Mouse (Mus musculus): Measurements from ENCODE around the gene Rps26. TPM values are rescaled to one million over a fixed set of nuclear protein-coding genes. Genes with fewer than 3 reads are reported as not detected.
"Not testable (repeated sequence)": the region's sequence is repeated elsewhere in the genome, so short reads cannot be mapped to it uniquely, and the experiment has no call there.

Rps26 gene
- polyA plus RNA-seq, 1 experiment from 2014 or later: 352 TPM

GRCm38 (mm10) chr10:128637011-128637410 lies 10.5 kb upstream of the Rps26 start:
- H3K4me2 ChIP-seq: peak overlapping the region; percentile 44
- ATAC-seq (ENCODE audit: insufficient read depth): no peak
- H3K9me3 ChIP-seq (replicated peaks): no peaks in the 10 kb centered on the region
- peaks cover 61% of the 10 kb centered on the region for H3K27me3 ChIP-seq
- no peaks in the 10 kb centered on the region for H3K36me3 ChIP-seq (replicated peaks)
- H3K27ac ChIP-seq (replicated peaks): no peak overlapping the region
- no peak overlapping the region for H3K4me3 ChIP-seq (replicated peaks)
- peaks cover 35% of the 10 kb centered on the region for H3K4me1 ChIP-seq (replicated peaks)
- no peak overlapping the region for H3K9ac ChIP-seq
- 10% methylated on average over 11 of the region's 11 CpGs for WGBS (ENCODE audit: insufficient replicate concordance)

GRCm38 (mm10) chr10:128636561-128636960 lies 10.0 kb upstream of the Rps26 start:
- Histone ChIP-seq H3K9me3 (replicated peaks) (no peaks in the 10 kb centered on the region), H3K9ac (no peak overlapping the region), H3K4me1 (replicated peaks) (peaks cover 39% of the 10 kb centered on the region), H3K27ac (replicated peaks) (no peak overlapping the region), H3K36me3 (replicated peaks) (no peaks in the 10 kb centered on the region), H3K4me2 (peak overlapping the region; percentile 44; the same call in 1 of the 2 replicates), H3K4me3 (replicated peaks) (no peak overlapping the region), H3K27me3 (peaks cover 60% of the 10 kb centered on the region)
- no peak for ATAC-seq (ENCODE audit: insufficient read depth)
- 27% methylated on average over 6 of the region's 6 CpGs for WGBS (ENCODE audit: insufficient replicate concordance)

GRCm38 (mm10) chr10:128635697-128636096 lies 9.2 kb upstream of the Rps26 start:
- H3K4me2 ChIP-seq: no peak overlapping the region
- no peak overlapping the region for H3K27ac ChIP-seq (replicated peaks)
- H3K4me3 ChIP-seq (replicated peaks): no peak overlapping the region
- ATAC-seq (ENCODE audit: insufficient read depth): peak; percentile 36; the same call in 1 of the 2 replicates
- 74% methylated on average over 13 of the region's 13 CpGs for WGBS (ENCODE audit: insufficient replicate concordance)
- no peak overlapping the region for H3K9ac ChIP-seq
- H3K9me3 ChIP-seq (replicated peaks): no peaks in the 10 kb centered on the region
- H3K36me3 ChIP-seq (replicated peaks): no peaks in the 10 kb centered on the region
- peaks cover 44% of the 10 kb centered on the region for H3K4me1 ChIP-seq (replicated peaks)
- peaks cover 60% of the 10 kb centered on the region for H3K27me3 ChIP-seq

- H3K4me1 ChIP-seq (replicated peaks): peaks cover 71% of the 10 kb centered on the region
- ATAC-seq (ENCODE audit: insufficient read depth): no peak
- no peak overlapping the region for H3K27ac ChIP-seq (replicated peaks)
- H3K4me3 ChIP-seq (replicated peaks): no peak overlapping the region
- WGBS (ENCODE audit: insufficient replicate concordance): 35% methylated on average over 6 of the region's 6 CpGs
- no peak overlapping the region for H3K4me2 ChIP-seq
- H3K9me3 ChIP-seq (replicated peaks): no peaks in the 10 kb centered on the region
- no peak overlapping the region for H3K9ac ChIP-seq
- H3K27me3 ChIP-seq: peaks cover 35% of the 10 kb centered on the region
- H3K36me3 ChIP-seq (replicated peaks): no peaks in the 10 kb centered on the region
These were observed 5.0 kb upstream of the Rps26 start for GRCm38 (mm10) chr10:128631571-128631970.

- WGBS (ENCODE audit: insufficient replicate concordance): 70% methylated on average over 5 of the region's 5 CpGs
- not testable (repeated sequence) for H3K9me3 ChIP-seq (replicated peaks); ATAC-seq (ENCODE audit: insufficient read depth); H3K4me3 ChIP-seq (replicated peaks); H3K36me3 ChIP-seq (replicated peaks); H3K9ac ChIP-seq; H3K4me2 ChIP-seq
- Histone ChIP-seq H3K27ac (replicated peaks) (peak overlapping the region; percentile 16; the same call in 1 of the 2 replicates), H3K27me3 (peaks cover 24% of the 10 kb centered on the region; the same call in 1 of the 2 replicates), H3K4me1 (replicated peaks) (peaks cover 75% of the 10 kb centered on the region)
These were observed 3.8 kb upstream of the Rps26 start for GRCm38 (mm10) chr10:128630306-128630705.

GRCm38 (mm10) chr10:128629746-128630145 lies 3.2 kb upstream of the Rps26 start:
- no peak overlapping the region for H3K4me3 ChIP-seq (replicated peaks)
- peaks cover 11% of the 10 kb centered on the region for H3K36me3 ChIP-seq (replicated peaks)
- ATAC-seq (ENCODE audit: insufficient read depth): peak; percentile 55
- 33% methylated on average over 2 of the region's 2 CpGs for WGBS (ENCODE audit: insufficient replicate concordance)
- no peak overlapping the region; the same call in 1 of the 2 replicates for H3K27ac ChIP-seq (replicated peaks)
- H3K4me1 ChIP-seq (replicated peaks): peaks cover 80% of the 10 kb centered on the region
- H3K4me2 ChIP-seq: peak overlapping the region; percentile 45
- peaks cover 24% of the 10 kb centered on the region; the same call in 1 of the 2 replicates for H3K27me3 ChIP-seq
- H3K9ac ChIP-seq: no peak overlapping the region
- H3K9me3 ChIP-seq (replicated peaks): no peaks in the 10 kb centered on the region

GRCm38 (mm10) chr10:128627398-128628317 lies 1.1 kb upstream of the Rps26 start:
- Histone ChIP-seq H3K4me3 (replicated peaks) (no peak overlapping the region), H3K27me3 (peaks cover 8% of the 10 kb centered on the region; the same call in 1 of the 2 replicates), H3K4me2 (peak overlapping the region; percentile 17; the same call in 1 of the 2 replicates), H3K4me1 (replicated peaks) (peaks cover 73% of the 10 kb centered on the region), H3K27ac (replicated peaks) (no peak overlapping the region), H3K36me3 (replicated peaks) (peaks cover 32% of the 10 kb centered on the region), H3K9me3 (replicated peaks) (no peaks in the 10 kb centered on the region), H3K9ac (no peak overlapping the region)
- WGBS (ENCODE audit: insufficient replicate concordance): 54% methylated on average over 10 of the region's 10 CpGs
- no peak for ATAC-seq (ENCODE audit: insufficient read depth)

- Histone ChIP-seq H3K9me3 (replicated peaks) (no peaks in the 10 kb centered on the region), H3K9ac (peak overlapping the region; percentile 80), H3K27ac (replicated peaks) (peak overlapping the region; percentile 77), H3K4me1 (replicated peaks) (peaks cover 53% of the 10 kb centered on the region), H3K4me3 (replicated peaks) (peak overlapping the region; percentile 80), H3K27me3 (no peaks in the 10 kb centered on the region), H3K4me2 (peak overlapping the region; percentile 84), H3K36me3 (replicated peaks) (peaks cover 39% of the 10 kb centered on the region)
- peak; percentile 41 for ATAC-seq (ENCODE audit: insufficient read depth)
- 11% methylated on average over 7 of the region's 7 CpGs for WGBS (ENCODE audit: insufficient replicate concordance)
These were observed 1.2 kb downstream of the Rps26 start for GRCm38 (mm10) chr10:128625287-128625894.

GRCm38 (mm10) chr10:128623106-128623613 lies 3.4 kb downstream of the Rps26 start:
- H3K27ac ChIP-seq (replicated peaks); H3K4me2 ChIP-seq; H3K9me3 ChIP-seq (replicated peaks); H3K4me3 ChIP-seq (replicated peaks); H3K9ac ChIP-seq; ATAC-seq (ENCODE audit: insufficient read depth); H3K27me3 ChIP-seq: not testable (repeated sequence)
- H3K4me1 ChIP-seq (replicated peaks): peaks cover 33% of the 10 kb centered on the region
- WGBS (ENCODE audit: insufficient replicate concordance): 76% methylated on average over 4 of the region's 4 CpGs
- peaks cover 39% of the 10 kb centered on the region for H3K36me3 ChIP-seq (replicated peaks)

GRCm38 (mm10) chr10:128622702-128623101 lies 3.8 kb downstream of the Rps26 start:
- WGBS (ENCODE audit: insufficient replicate concordance): 69% methylated on average over 4 of the region's 4 CpGs
- no peaks in the 10 kb centered on the region for H3K27me3 ChIP-seq
- peaks cover 28% of the 10 kb centered on the region for H3K4me1 ChIP-seq (replicated peaks)
- H3K9ac ChIP-seq: no peak overlapping the region
- ATAC-seq (ENCODE audit: insufficient read depth): no peak
- no peak overlapping the region for H3K4me3 ChIP-seq (replicated peaks)
- H3K36me3 ChIP-seq (replicated peaks): peaks cover 39% of the 10 kb centered on the region
- H3K9me3 ChIP-seq (replicated peaks): no peaks in the 10 kb centered on the region
- H3K27ac ChIP-seq (replicated peaks): no peak overlapping the region
- H3K4me2 ChIP-seq: no peak overlapping the region

- ATAC-seq (ENCODE audit: insufficient read depth): no peak
- H3K36me3 ChIP-seq (replicated peaks): peaks cover 39% of the 10 kb centered on the region
These were observed 4.5 kb downstream of the Rps26 start for GRCm38 (mm10) chr10:128621986-128622520.

More at GRCm38 (mm10) chr10:128621986-128622520, 4.5 kb downstream of the Rps26 start:
- no peak overlapping the region for H3K4me3 ChIP-seq (replicated peaks)
- H3K9ac ChIP-seq: no peak overlapping the region
- H3K4me2 ChIP-seq: no peak overlapping the region
- H3K27me3 ChIP-seq: no peaks in the 10 kb centered on the region
- 64% methylated on average over 3 of the region's 3 CpGs for WGBS (ENCODE audit: insufficient replicate concordance)
- no peaks in the 10 kb centered on the region for H3K9me3 ChIP-seq (replicated peaks)
- peaks cover 23% of the 10 kb centered on the region for H3K4me1 ChIP-seq (replicated peaks)
- H3K27ac ChIP-seq (replicated peaks): no peak overlapping the region
